Mouse (Mus musculus) MEL (cell line): ENCODE measurements around the gene Stum. TPM values are rescaled to one million over a fixed set of nuclear protein-coding genes. Genes with fewer than 3 reads are reported as not detected.

Source experiments
- DNase-seq: peaks from one replicate; pipeline ENCODE4 v3.0.0; 2011; ENCODE audit warnings: low read depth, low spot score
- H3K27ac ChIP-seq: 2 replicates; pipeline ENCODE4 v1.5.1; 2012; ENCODE audit warnings: low read depth, mild to moderate bottlenecking, control low read depth, low read length, moderate library complexity; ENCODE audit not compliant: control insufficient read depth
- H3K27me3 ChIP-seq, 2 experiments: fragments of 150-350 bp in 1 of 2; sonication (generic) in 1 of 2; 2 replicates each; pipeline ENCODE4 v1.6.1; 2012; ENCODE audit warnings: low read length in 2 of 2, mild to moderate bottlenecking in 2 of 2, improper control_type of control experiment in 1 of 2, moderate library complexity in 1 of 2; ENCODE audit not compliant: insufficient read depth in 2 of 2, control insufficient read depth in 1 of 2
- H3K36me3 ChIP-seq, 2 experiments: 2 replicates each; pipeline ENCODE4 v1.6.1; 2012 to 2014; ENCODE audit warnings: low read length in 2 of 2, improper control_type of control experiment in 1 of 2, inconsistent platforms in 1 of 2, mild to moderate bottlenecking in 1 of 2; ENCODE audit not compliant: insufficient read depth in 2 of 2, control insufficient read depth in 1 of 2
- H3K4me1 ChIP-seq, 2 experiments: fragments of 150-350 bp in 1 of 2; sonication (generic) in 1 of 2; 2 replicates each; pipeline ENCODE4 v1.6.1; 2012; ENCODE audit warnings: low read length in 2 of 2, improper control_type of control experiment in 1 of 2, mild to moderate bottlenecking in 1 of 2; ENCODE audit not compliant: insufficient read depth in 2 of 2, control insufficient read depth in 1 of 2
- H3K4me3 ChIP-seq, 2 experiments: fragments of 150-350 bp in 1 of 2; sonication (generic) in 1 of 2; 2 replicates each; pipeline ENCODE4 v1.5.1; 2012; ENCODE audit warnings: low read depth in 2 of 2, low read length in 2 of 2, mild to moderate bottlenecking in 2 of 2, moderate library complexity in 2 of 2, control low read depth in 1 of 2, improper control_type of control experiment in 1 of 2; ENCODE audit not compliant: control insufficient read depth in 1 of 2, insufficient read depth in 1 of 2
- H3K79me2 ChIP-seq: 2 replicates; pipeline ENCODE4 v1.6.1; 2012; ENCODE audit warnings: mild to moderate bottlenecking, low read length, moderate library complexity; ENCODE audit not compliant: control insufficient read depth, poor library complexity, insufficient read depth
- H3K9ac ChIP-seq: 2 replicates; pipeline ENCODE4 v1.6.1; 2012; ENCODE audit warnings: low read depth, mild to moderate bottlenecking, control low read depth, low read length, moderate library complexity; ENCODE audit not compliant: control insufficient read depth, poor library complexity, severe bottlenecking
- H3K9me3 ChIP-seq: fragments of 150-350 bp; sonication (generic); replicated peaks from 2 replicates; pipeline ENCODE4 v1.6.1; 2012; ENCODE audit warnings: mild to moderate bottlenecking, low read length, improper control_type of control experiment, moderate library complexity; ENCODE audit not compliant: insufficient read depth
- BHLHE40 ChIP-seq: IDR thresholded peaks from 2 replicates; pipeline ENCODE4 v1.6.1; 2012; ENCODE audit warnings: low read depth, mild to moderate bottlenecking, inconsistent platforms, low read length, improper control_type of control experiment, borderline replicate concordance
- ELF1 ChIP-seq: IDR thresholded peaks from 2 replicates; pipeline ENCODE4 v1.6.1; 2014; ENCODE audit warnings: low read depth, mild to moderate bottlenecking, inconsistent platforms, low read length, improper control_type of control experiment, moderate library complexity
- ETS1 ChIP-seq: IDR thresholded peaks from 2 replicates; pipeline ENCODE4 v1.6.1; 2012; ENCODE audit warnings: low read depth, mild to moderate bottlenecking, inconsistent platforms, low read length, improper control_type of control experiment, moderate library complexity
- GABPA ChIP-seq: IDR thresholded peaks from 2 replicates; pipeline ENCODE4 v1.6.1; 2012; ENCODE audit warnings: low read depth, mild to moderate bottlenecking, inconsistent platforms, low read length, improper control_type of control experiment, moderate library complexity
- HCFC1 ChIP-seq: IDR thresholded peaks from 2 replicates; pipeline ENCODE4 v1.6.1; 2012; ENCODE audit warnings: low read depth, mild to moderate bottlenecking, inconsistent platforms, low read length, improper control_type of control experiment, moderate library complexity
- MAX ChIP-seq: IDR thresholded peaks from 2 replicates; pipeline ENCODE4 v1.6.1; 2011; ENCODE audit warnings: low read length, improper control_type of control experiment
- MEF2A ChIP-seq: IDR thresholded peaks from 2 replicates; pipeline ENCODE4 v1.6.1; 2014; ENCODE audit warnings: low read depth, mild to moderate bottlenecking, inconsistent platforms, low read length, improper control_type of control experiment; ENCODE audit not compliant: poor library complexity, insufficient replicate concordance, severe bottlenecking; ENCODE audit errors: extremely low read depth
- MYC ChIP-seq: IDR thresholded peaks from 2 replicates; pipeline ENCODE4 v1.6.1; 2011; ENCODE audit warnings: low read depth, mild to moderate bottlenecking, low read length, improper control_type of control experiment, moderate library complexity
- NELFE ChIP-seq: IDR thresholded peaks from 2 replicates; pipeline ENCODE4 v1.6.1; 2011; ENCODE audit warnings: low read depth, low read length, improper control_type of control experiment
- NRF1 ChIP-seq: IDR thresholded peaks from 2 replicates; pipeline ENCODE4 v1.6.1; 2014; ENCODE audit warnings: low read depth, mild to moderate bottlenecking, inconsistent platforms, low read length, improper control_type of control experiment, moderate library complexity; ENCODE audit not compliant: poor library complexity, insufficient read depth, severe bottlenecking
- POLR2A ChIP-seq, 2 experiments: IDR thresholded peaks; 2 replicates each; pipeline ENCODE4 v1.6.1; 2011 to 2012; ENCODE audit warnings: low read length in 2 of 2, mild to moderate bottlenecking in 2 of 2, control low read depth in 1 of 2, improper control_type of control experiment in 1 of 2, low read depth in 1 of 2, moderate library complexity in 1 of 2; ENCODE audit not compliant: control insufficient read depth in 1 of 2, insufficient read depth in 1 of 2, poor library complexity in 1 of 2
- POLR2AphosphoS5 ChIP-seq: IDR thresholded peaks from 2 replicates; pipeline ENCODE4 v1.6.1; 2012; ENCODE audit warnings: low read depth, borderline replicate concordance, mild to moderate bottlenecking, inconsistent platforms, low read length, moderate library complexity, mixed read lengths
- RAD21 ChIP-seq: IDR thresholded peaks from 2 replicates; pipeline ENCODE4 v1.6.1; 2011; ENCODE audit warnings: mild to moderate bottlenecking, low read depth, low read length, improper control_type of control experiment
- SIN3A ChIP-seq: IDR thresholded peaks from 2 replicates; pipeline ENCODE4 v1.6.1; 2012; ENCODE audit warnings: low read length, improper control_type of control experiment, inconsistent platforms
- TAL1 ChIP-seq: IDR thresholded peaks from 2 replicates; pipeline ENCODE4 v1.6.1; 2012; ENCODE audit warnings: mild to moderate bottlenecking, inconsistent platforms, low read length, moderate library complexity, mixed read lengths
- USF2 ChIP-seq, 2 experiments: IDR thresholded peaks; 2 replicates each; pipeline ENCODE4 v1.6.1; 2011 to 2012; ENCODE audit warnings: improper control_type of control experiment in 2 of 2, low read length in 2 of 2, borderline replicate concordance in 1 of 2, inconsistent platforms in 1 of 2, low read depth in 1 of 2, mild to moderate bottlenecking in 1 of 2; ENCODE audit not compliant: insufficient read depth in 1 of 2
- ZC3H11A ChIP-seq: IDR thresholded peaks from 2 replicates; pipeline ENCODE4 v1.6.1; 2012; ENCODE audit warnings: low read depth, mild to moderate bottlenecking, inconsistent platforms, low read length, improper control_type of control experiment
- ZNF384 ChIP-seq: IDR thresholded peaks from 2 replicates; pipeline ENCODE4 v1.6.1; 2012; ENCODE audit warnings: low read depth, mild to moderate bottlenecking, inconsistent platforms, low read length, improper control_type of control experiment
- polyA plus RNA-seq, 2 experiments: library from polyadenylated mRNA; stranded (reverse) in 1 of 2; unstranded in 1 of 2; fragments of >175 nt in 1 of 2; fragments of >200 nt in 1 of 2; gene quantifications; 2 replicates each; pipeline versions ENCODE4 v1.2.1 to v1.2.4; 2012; ENCODE audit warnings: low replicate concordance in 2 of 2, low read depth in 1 of 2; ENCODE audit not compliant: insufficient read length in 2 of 2, insufficient read depth in 1 of 2, missing spikeins in 1 of 2
- total RNA-seq: library from RNA; depleted of rRNA; stranded (reverse); fragments of 300-350 nt; gene quantifications from 2 replicates; pipeline ENCODE4 v1.2.3, GENCODE M21; 2012

The Stum gene
- total and polyA plus RNA-seq, 3 experiments: not detected

GRCm38 (mm10) chr1:180410306-180410705, 73.0 kb downstream of the Stum start:
- no peak overlapping the region for H3K27ac ChIP-seq
- no peaks in the 10 kb centered on the region for H3K4me1 ChIP-seq
- no peaks in the 10 kb centered on the region for H3K27me3 ChIP-seq
- no peaks in the 10 kb centered on the region for H3K9me3 ChIP-seq
- H3K9ac ChIP-seq: no peak overlapping the region
- TF ChIP-seq ELF1 (no peak), TAL1 (no peak), ZNF384 (no peak), MAX (no peak), NRF1 (no peak), MEF2A (no peak), BHLHE40 (no peak), GABPA (no peak), NELFE (no peak), POLR2A (IDR thresholded peaks at IDR 0.05; ENCODE audit: control insufficient read depth in 1 of 2, insufficient read depth in 1 of 2, low read depth in 1 of 2, low read length in 2 of 2, poor library complexity in 1 of 2) (no peak), ZC3H11A (no peak)
- no peaks in the 10 kb centered on the region for H3K36me3 ChIP-seq
- no peak for DNase-seq
- no peaks in the 10 kb centered on the region for H3K79me2 ChIP-seq
- no peak overlapping the region for H3K4me3 ChIP-seq

DNA sequence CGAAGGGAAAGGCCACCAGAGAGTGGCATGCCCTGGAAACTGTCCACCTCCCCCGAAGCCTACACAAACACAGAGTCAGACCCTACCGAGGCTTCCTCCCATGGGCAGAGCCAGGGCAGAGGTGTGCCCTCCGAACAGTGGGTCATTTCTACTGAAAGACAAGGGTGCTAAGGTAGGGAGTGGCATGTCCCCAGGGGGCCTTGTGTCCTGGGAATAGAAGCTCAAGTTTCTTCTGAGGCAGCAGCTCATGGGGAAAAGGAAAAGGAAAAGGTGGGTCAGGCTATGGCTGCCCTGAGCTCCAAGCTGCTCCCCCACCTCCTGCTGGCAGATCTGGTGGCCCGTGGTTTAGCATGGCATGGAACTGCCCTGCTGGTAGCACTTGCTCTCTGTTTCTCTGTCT, 73.5 kb downstream of the Stum start:
- TF ChIP-seq ETS1 (no peak), ELF1 (no peak), SIN3A (no peak), HCFC1 (no peak), POLR2AphosphoS5 (no peak), RAD21 (no peak), USF2 (IDR thresholded peaks at IDR 0.05; ENCODE audit: borderline replicate concordance in 1 of 2, insufficient read depth in 1 of 2, low read depth in 1 of 2, low read length in 2 of 2) (no peak), MYC (no peak), BHLHE40 (no peak), TAL1 (no peak), NELFE (no peak)
- Histone ChIP-seq H3K9ac (no peak overlapping the region), H3K4me1 (no peaks in the 10 kb centered on the region), H3K9me3 (no peaks in the 10 kb centered on the region), H3K36me3 (no peaks in the 10 kb centered on the region), H3K27ac (no peak overlapping the region), H3K79me2 (no peaks in the 10 kb centered on the region), H3K4me3 (no peak overlapping the region), H3K27me3 (no peaks in the 10 kb centered on the region)
- no peak for DNase-seq
